Mouse (Mus musculus) testis, postnatal 14 days (tissue): ENCODE results near the gene Ermn.
A peak's percentile ranks its signal among the peaks of the same experiment; 100 is the strongest.

Source experiments
- DNase-seq: peaks from one replicate; pipeline ENCODE4 v3.0.0; 2021; ENCODE audit warnings: low spot score

Gene Ermn

DNA sequence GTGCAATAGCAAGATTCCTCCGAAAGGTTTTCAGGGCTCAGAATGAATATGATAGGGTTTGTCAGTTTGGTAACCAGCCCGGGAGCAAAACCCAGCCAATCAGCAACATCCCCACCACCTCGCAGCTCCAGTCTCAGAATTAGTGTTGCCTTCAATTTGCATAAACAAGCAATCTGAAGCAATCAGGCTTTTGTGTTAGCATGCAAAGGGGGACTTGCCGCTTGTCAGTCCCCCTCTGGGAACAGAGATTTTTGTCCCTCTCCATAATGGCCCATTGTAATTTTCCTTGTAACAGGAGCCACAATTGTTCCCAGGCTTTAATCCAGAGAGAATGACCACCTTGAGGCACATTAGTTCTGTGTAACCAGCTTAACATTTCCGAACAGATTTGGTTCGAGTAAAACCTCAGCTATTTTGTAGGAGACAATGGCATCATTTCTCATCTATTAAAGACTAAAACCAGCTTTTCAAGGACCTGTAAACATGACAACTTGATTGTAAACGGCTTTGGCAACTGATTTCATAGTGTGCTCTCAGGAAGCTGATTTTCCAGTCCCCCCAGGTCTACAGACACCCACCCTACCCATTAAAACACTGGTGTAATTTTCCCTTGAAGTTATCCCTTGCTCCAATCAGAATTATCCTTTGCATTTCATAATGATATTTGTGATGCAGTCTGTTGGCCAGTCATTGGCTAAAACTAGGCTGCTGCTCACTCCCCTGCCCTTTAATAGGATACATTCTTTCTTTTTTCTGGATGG, at the start of gene Ermn:
Gene Ermn, minus strand, starts transcription at position 44 of the 761 bp plus-strand sequence.
- no peak for DNase-seq

DNA sequence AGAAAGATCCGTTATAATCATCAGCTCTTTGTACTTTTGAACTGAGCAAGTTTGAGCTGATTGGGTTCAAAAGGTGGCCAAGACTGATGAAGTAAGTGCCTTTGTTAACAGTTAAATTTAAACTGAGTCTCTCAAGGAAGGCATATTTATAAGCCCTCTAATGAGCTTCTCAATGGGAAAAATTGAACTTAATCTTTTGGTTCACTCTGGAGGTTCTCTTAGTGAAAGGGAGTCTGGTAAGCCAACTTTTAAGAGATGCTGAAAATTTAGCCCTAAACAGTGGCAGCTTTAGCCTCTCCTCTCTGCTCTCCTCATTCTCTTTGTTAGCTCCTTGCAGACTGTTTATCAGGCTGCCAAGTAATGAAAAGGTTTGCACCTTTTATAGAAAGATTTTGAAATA, 42.2 kb upstream of the Ermn start:
- DNase-seq, result no peak

GRCm38 (mm10) chr2:58086420-58086819, 33.8 kb upstream of the Ermn start:
- no peak for DNase-seq

DNA sequence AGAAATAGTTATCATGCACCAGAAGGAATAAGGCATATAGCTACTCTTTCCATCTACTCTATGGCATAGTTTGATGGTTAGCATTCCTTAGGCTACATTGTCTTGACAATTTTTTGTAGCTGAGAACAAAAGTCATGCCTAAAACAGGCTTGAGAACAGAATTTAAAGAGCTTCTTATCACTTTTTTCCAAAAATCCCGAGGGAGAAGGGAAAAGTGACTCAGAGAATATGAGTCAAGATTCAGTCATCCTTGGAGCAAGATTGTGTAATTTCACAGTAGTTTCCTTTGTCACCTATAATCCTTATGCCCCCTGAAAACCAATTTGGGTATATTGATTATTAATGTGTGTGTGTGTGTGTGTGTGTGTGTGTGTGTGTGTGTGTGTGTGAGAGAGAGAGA, 27.2 kb upstream of the Ermn start:
- DNase-seq, result no peak

DNA sequence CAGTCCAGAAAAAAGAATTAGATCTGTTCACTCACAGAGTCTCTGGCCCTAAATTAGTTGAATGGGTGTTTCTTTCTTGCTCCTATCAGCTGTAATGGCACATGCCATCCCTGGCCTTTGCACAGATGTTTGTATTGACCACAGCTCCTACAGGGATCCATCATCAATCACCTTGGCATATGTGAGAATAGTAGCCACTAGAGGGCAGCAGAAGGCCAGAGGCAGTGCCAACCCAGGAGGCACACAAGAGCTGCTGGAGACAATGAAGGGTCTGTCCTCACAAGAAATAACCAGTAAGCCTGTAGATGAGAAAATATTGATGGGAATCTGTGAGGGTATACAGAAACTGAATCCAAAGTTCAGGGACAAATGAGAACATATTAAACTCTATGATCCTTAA, 2.7 kb upstream of the Ermn start:
- DNase-seq, result peak; percentile 8

DNA sequence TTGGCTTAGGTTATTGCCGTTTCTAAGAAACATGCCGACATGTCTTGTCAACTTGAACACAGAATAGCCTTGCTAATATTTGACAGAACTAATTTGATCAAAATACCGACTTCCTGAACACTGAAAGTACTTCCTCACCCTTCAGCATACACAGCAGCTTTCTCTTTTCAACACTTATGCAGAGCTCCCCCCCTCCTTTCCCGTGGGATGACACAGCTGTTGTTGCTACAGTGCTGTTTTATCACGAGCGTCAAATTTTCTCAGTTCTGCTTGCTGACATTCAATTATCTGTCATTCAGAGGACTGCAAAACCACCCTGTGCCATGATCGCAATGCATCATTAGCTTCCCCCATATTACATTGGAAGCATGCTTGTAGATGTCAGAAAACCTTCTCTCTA, 10.8 kb downstream of the Ermn start:
- DNase-seq, result no peak

- DNase-seq, result no peak
Measured at GRCm38 (mm10) chr2:58036926-58037325, 15.7 kb downstream of the Ermn start.

DNA sequence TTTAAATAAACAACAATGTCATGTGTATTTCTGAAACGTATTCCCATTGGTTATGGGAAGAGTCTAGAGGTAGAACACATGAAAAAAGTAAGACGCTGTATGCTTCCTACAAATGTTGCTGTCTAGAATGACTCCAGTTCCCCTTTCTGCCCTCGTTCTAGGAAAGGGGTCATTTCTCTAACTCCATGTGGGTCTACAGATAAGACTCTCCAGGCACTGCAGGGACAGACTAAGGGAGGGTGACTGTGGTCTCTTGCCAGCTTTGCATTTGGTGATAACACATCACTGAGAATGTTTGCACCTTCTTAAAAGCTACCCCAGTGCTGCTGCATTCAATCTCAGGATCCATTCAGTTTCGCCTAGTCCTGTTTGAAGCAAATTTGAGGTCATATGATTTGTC, 17.0 kb downstream of the Ermn start:
- no peak for DNase-seq

DNA sequence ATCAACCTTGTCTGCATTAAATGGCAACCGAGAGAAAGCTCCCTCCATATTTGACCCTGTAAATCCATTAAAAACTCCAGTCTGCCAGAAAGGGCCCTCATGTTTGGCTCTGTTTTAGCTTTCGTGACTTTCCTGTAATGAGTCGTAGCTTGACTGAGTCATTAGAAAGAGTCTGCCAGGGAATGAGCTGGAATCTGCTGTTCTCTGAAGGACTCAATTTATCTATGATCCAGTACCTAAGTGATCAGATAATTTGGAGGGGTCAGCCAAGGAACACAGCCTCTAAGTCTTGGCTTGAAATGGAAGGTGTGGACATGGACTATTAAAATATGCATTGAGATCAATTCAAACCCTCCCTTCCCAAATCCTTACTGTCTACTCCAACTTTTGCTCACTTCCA, 21.2 kb downstream of the Ermn start:
- no peak for DNase-seq

GRCm38 (mm10) chr2:58029404-58029803, 23.3 kb downstream of the Ermn start:
- DNase-seq, result no peak

- no peak for DNase-seq
Measured at GRCm38 (mm10) chr2:58026740-58027139, 25.9 kb downstream of the Ermn start.

DNA sequence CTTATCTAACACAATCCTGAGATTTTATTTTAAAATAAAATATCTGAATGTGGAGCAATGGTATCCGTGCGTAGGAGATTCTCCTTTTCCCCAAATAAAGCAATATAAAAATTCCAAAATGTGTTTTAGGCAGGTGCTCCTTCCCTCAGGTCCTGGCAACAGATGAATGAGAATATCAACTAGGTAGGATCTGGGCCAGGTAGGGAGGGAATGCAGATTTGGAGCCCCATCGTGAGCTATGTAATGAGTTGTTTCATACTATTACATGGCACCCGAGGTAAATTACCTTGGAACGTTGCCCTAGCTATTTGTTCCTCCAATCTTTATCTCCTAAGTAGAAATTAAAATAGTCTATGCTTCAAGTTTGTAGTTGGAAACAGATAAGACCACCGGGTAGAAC, 29.1 kb downstream of the Ermn start:
- no peak for DNase-seq

DNA sequence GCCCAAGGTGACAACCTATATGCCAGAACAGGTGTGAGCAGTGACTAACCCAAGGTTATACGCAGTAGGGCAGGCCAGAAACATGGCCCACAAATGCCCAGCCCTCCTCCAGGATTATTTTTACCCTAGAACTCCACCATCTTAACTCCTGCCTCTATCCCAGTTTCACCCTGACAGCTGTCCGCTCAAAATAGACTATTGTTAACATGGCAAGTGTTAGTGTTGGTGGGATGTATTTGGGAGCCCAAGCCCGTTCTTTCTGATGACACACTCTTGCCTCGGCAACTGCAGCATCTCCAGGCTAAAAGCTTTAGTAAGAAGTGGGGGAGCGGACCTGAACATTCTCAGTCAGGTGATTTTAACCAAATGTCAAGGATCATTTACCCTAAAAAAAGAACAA, 45.6 kb downstream of the Ermn start:
- DNase-seq, result no peak

DNA sequence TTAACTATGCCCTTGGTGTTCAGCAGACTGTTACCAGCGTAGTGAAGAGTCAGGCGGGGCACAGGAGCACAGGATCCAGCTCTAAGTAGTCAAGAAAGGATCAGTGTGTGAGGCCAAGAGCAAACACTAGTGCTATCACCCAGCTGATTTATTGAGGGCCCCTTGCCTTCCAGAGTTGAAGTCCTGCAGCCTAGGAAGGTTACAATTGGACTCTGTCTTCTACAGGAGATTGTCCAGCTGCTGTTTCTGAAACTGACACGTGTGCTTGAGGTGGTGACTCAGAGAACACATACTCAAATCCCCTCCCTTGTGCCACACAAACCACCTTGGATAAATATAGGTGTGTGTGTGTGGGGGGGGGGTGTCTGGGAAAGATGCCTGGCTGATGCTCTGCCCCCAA, 51.2 kb downstream of the Ermn start:
- no peak for DNase-seq

- DNase-seq, result no peak
Measured at GRCm38 (mm10) chr2:57997752-57998430, 54.8 kb downstream of the Ermn start, which contains the start of gene Galnt5. TSS of gene Galnt5 (plus strand) at chr2:57997884.
